Mouse (Mus musculus) lung, adult 2 months (tissue): ENCODE data around the gene Olfr223.

Experiments
- CTCF ChIP-seq: fragments of 200-500 bp; IDR thresholded peaks from 2 replicates; pipeline ENCODE4 v1.5.1; 2011; ENCODE audit warnings: mild to moderate bottlenecking, low read length, control low read depth; ENCODE audit not compliant: insufficient read depth
- POLR2A ChIP-seq: fragments of 200-500 bp; IDR thresholded peaks from 2 replicates; pipeline ENCODE4 v1.6.1; 2011; ENCODE audit warnings: low read depth, mild to moderate bottlenecking, control low read depth, low read length, borderline replicate concordance; ENCODE audit errors: extremely low read depth

DNA sequence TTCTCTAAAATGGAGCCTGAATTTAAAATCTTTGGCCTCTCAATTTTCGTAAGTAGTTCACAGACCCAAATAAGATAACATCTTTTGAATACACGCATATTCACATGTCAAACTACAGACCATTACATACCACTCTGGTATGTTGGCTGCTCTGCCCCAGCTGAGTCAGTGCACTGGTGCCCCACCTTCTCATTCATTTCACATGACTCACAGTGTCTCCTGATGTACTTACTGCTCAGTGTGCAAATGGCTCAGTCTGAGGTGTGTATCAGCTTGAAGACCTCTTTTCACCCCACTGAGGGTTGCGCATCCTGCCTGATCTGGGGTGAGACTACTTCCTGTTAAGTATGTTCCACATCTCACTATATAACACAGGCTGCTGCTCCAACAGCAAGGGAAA lies 7.8 kb upstream of the Olfr223 start:
- TF ChIP-seq CTCF (no peak), POLR2A (no peak)
